Mouse (Mus musculus) retina, postnatal 1 day (tissue): ENCODE results near the gene Dnajb8.

ENCODE experiments used
- DNase-seq: peaks from one replicate; pipeline ENCODE4 v3.0.0-alpha.2; 2012

Dnajb8 gene

DNA sequence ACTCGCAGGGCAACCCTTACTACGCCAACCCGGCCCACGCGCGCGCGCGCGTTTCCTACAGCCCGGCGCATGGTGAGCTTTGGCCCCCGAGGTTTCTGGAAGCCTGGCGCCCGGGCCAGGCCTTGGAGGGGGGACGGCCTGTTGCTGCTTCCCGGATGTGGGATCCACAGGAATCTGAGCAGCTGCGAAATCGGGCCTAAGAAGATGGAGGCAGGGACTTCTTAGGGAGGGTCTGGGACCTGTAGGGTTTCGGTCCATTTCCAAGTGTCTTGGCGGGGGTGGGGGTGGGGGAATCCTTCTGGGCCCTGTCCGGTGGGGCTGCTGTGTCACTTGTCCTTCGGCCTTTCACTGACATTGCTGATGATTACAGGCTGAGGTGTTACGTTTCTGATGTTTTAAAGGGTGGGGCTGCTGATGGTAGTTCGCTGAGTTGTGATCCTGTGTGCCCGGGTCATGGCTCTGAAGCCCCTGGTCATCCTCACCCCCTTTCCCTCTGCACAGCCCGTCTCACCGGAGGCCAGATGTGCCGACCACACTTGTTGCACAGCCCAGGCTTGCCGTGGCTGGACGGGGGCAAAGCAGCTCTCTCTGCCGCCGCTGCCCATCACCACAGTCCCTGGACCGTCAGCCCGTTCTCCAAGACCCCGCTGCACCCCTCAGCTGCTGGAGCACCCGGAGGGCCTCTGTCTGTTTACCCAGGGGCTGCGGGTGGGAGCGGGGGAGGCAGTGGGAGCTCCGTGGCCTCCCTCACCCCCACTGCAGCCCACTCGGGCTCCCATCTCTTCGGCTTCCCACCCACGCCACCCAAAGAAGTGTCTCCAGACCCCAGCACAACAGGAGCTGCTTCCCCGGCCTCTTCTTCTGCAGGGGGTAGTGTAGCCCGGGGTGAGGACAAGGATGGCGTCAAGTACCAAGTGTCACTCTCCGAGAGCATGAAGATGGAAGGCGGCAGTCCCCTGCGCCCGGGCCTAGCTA, 22.1 kb upstream of the Dnajb8 start:
- no peak for DNase-seq

DNA sequence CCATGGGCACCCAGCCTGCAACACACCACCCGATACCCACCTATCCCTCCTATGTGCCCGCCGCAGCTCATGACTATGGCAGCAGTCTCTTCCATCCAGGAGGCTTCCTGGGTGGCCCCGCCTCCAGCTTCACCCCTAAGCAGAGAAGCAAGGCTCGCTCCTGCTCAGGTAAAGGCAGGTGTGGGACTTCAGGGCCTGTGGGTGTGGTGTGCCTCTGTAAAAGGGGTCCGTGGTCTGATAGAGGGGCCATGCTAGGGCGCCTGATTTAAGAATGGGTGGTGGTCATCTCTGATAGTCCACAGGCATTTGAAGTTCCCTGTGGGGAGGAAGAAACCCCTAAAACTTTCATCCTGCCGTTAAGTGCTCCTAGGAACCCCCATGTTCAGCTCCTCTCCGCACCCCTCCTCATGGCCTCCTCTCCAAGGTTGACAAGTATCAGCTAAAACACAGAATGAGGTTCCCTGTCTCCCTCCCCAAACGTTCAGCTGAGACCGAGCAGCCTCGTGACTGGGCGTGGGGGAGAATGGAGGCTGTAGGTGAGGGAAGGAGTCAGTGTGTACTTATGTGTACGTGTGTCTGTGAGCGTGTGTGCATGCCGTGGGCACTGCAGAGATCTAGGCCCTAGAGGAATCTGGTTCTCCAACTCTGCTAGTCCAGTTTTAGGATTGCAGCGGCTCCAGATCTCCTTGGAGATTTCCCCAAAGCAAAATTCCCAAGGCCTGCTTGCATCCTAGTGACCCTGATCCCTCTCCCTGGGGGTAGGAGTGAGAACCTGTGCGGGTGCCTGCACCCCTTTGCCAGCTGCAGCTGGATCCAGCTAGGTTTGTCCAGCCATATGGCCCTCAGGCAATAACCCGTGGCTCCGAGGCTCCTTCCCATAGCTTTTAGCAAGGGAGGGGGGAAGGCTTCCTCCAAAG, 21.1 kb upstream of the Dnajb8 start:
- DNase-seq, result no peak

- DNase-seq, result no peak
These were observed 20.0 kb upstream of the Dnajb8 start for GRCm38 (mm10) chr6:88201926-88202700.

DNA sequence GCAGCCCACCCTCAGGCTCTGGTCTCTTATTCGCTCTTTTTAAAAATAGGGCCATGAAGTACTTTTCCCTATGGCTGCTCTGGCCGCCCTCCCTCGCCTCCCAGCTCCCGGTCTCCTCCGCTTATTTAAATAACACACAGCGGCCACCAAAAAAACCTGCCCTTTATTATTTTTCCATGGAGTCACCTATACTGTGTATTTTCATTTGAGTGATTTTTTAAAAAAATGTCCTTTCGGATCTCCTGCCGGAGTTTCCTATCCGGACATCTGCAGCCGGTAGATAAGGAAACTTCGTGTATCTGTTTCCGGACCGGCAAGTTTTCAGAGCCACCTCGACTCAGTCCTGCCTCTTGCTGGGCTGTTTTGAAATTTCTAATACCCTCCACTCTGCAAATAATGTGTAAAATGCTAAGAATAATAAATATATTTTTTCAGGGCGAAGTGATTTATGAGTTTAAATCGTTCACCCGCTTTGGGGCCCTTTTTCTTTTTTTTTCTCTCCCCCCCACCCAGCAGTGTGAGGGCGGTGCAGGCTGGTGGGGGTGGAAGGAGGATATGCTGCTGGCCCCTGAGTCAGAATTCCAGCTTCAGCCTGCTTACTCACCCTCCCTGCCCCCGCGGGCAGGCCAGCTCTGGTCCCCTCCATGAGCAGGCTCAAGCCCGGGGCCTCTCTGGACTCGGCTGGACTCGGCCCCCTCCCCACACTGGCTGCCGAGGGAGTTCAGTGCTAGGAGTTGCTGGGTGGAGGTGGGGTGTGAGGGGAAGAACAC, 19.0 kb upstream of the Dnajb8 start:
- DNase-seq, result no peak

GRCm38 (mm10) chr6:88203791-88204405, 18.2 kb upstream of the Dnajb8 start:
- DNase-seq, result no peak

DNA sequence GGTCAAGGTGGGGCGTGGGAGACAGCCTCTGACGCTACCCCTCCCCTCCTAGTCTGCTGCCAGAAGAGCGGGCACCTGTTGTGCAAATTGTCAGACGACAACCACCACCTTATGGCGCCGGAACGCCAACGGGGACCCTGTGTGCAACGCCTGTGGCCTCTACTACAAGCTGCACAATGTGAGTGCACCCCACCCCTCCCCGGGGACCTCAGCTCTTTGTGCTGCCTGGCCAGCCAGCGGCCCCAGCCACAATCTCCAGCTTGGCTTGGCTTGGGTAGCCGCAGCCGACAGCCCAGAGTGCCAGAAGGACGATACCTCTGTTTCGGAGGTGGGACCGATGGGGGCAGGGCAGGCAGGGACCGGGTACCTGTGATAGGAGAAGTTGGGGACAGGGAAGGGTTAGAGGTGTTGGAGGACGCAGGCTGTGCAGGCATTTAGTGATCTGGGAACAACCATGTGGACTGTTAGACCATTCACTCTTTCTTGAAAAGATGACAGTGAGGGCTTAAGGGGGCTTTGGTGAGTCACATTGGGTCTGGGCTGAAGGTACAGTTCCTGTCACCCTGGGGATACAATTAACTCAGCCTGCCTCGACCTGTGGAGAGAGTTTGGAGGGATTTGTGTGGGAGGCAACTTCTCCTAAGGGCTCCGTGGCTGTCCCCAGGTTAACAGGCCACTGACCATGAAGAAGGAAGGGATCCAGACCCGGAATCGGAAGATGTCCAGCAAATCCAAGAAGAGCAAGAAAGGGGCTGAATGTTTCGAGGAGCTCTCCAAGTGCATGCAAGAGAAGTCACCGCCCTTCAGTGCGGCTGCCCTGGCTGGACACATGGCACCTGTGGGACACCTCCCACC, 17.3 kb upstream of the Dnajb8 start:
- DNase-seq, result no peak

- no peak for DNase-seq
These were observed 16.7 kb upstream of the Dnajb8 start for GRCm38 (mm10) chr6:88205386-88205700.

DNA sequence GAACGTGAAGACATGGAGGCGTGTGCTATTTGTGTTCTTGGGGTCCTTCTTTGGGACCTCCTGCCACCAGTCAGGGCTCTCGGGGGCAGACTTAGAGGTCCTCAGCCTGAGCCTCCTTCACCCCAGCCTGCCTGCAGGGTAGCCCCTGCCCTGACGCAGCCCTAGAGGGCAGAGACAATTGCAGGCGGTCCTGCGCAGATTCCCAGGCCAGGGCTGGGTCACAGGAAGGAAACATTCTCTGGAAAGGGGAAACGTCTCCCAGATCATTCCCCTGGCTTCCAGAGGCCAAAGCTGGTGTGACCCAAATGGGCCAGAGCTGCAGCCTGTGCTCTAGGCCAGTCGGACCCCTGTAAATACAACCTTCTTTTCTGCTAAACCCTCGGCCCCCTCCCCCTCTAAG, 16.1 kb upstream of the Dnajb8 start:
- DNase-seq, result no peak

- DNase-seq, result no peak
These were observed 15.5 kb upstream of the Dnajb8 start for GRCm38 (mm10) chr6:88206566-88206965.

DNA sequence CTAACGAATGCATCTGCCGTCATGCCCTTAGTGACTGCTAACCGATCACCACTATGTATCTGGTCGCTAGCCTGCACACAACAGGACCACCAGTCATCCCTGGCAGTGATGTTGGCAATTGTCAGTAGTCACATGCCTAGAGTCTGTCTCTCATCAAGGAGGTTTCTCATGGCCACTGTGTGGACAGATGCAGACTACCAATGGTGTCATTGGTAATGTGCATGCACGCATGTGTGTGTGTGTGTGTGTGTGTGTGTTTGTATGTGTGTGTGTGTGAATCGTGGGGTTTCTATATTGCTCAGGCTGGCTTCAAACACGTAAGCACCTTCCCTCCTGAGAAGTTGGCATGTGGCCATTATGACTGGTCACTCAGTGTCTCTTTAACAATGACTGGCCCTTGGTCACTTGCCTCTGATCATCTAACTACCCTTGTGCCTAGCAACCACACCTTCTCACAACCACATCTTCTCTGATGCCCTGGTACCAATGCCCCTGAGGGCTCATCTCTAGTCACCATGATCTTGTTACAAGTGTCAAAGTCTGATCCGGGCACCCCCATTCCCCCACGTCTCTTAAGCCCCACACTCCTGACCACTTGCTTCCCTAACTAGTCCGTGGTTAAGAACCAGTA, 14.6 kb upstream of the Dnajb8 start:
- DNase-seq, result no peak

- DNase-seq, result no peak
These were observed 13.7 kb upstream of the Dnajb8 start for GRCm38 (mm10) chr6:88208321-88208720.

DNA sequence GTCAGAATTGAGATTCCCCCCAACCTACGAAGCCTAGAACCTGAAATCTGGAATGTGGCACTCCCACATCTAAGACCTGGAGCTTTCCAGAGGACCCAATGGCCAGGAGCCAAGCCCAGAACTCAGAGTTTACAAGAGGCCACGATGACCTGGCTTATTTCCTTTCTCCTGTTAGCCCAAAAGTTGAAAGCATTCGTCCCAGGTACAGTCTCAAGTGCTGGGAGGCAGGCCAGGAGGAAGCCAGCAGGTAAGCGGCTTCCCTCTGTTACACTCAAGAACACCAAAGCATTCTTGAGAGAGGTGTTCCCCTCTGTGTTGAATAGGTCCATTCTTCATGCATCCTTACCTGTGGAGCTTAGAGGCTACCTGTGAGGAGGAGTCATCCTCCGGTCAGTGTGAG, 12.6 kb upstream of the Dnajb8 start:
- DNase-seq, result no peak

- DNase-seq, result no peak
These were observed 11.9 kb upstream of the Dnajb8 start for GRCm38 (mm10) chr6:88210182-88210581.

DNA sequence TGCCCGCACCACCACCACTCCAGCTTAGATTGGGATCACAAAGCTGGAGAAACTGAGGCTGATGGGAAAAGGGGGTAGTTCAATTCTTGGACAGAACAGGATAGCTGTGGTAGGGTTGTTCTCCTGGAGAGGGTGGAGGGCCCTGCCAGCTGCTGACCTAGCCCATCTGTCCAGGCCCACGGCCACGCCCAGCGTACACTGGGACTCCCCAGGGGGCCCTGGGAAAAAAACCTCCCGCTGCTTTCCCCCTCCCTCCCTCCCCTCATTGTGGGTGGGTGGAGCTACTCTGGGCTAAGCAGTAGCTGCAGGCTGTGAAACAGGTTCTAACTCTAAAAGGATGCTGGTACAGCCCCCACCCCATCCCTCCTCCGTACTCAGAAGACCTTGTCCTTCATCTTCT, 6.3 kb upstream of the Dnajb8 start:
- DNase-seq, result no peak

GRCm38 (mm10) chr6:88216199-88216598, 5.9 kb upstream of the Dnajb8 start:
- DNase-seq, result no peak

DNA sequence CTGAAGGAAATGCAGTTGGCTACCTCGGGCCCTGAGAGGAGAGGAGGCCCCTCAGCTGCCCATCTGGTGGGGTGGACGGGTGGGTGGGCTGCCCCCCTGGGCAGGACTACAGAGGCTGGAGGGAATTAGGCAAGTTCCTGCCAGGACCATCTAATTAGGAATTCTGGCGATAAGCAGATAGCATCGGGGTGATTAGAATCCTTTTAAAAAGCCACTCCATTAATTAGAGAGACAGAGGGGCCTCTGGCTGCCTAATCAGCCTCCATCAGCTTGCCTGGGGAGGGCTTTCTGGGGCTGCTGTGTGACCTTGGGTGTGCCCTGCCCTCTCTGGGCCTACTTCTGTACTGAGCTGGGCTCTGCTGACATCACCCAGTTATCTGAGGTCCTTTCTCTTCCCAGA, 3.0 kb upstream of the Dnajb8 start:
- DNase-seq, result peak; percentile 59

DNA sequence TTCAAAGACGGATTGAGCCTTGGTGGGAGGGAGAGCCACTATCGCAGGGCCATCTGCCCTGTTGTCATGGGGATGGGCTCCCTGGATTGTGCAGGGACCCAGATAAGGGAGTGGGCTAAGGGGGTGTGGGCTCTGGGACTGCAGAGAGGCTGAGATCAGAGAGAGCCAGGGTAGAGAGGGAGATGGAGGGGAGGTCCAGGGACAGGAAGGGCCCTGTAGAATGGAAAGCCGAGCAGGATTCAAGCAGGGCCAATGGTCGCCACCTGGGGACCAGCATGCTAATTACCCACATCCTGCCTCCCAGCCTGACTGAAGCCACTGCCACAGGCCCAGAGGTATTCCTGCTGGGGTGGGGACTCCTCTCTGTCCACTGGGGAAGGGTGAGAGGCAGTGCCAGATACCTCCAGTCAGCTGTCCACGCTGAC, 4.5 kb downstream of the Dnajb8 start:
- DNase-seq, result peak; percentile 70

DNA sequence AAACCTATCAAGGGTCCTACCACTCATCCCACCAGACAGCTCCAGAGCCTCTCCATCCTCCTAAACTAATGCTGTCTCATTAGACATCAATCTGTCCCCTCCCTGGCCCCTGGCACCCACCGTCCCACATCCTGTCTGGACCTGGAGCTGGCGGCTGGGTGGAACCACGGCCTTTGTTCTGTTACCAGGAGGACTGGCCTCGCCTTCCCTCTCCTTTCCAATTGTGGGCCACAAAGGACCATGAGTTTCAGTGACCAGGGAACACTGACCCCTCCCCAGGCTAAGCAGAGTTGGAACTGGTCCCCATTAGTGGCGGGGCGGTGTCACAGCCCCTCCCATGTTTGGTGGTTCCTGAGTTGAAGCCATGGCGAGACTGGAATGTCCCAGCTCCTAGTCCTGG, 5.5 kb downstream of the Dnajb8 start:
- DNase-seq, result no peak

- DNase-seq, result no peak
These were observed 7.2 kb downstream of the Dnajb8 start for GRCm38 (mm10) chr6:88229221-88229620.

- no peak for DNase-seq
These were observed 9.8 kb downstream of the Dnajb8 start for GRCm38 (mm10) chr6:88231821-88232220.
